Mouse (Mus musculus) ES-Bruce4 (cell line): ENCODE data around the gene Cpsf2.

ENCODE experiments used
- CTCF ChIP-seq: IDR thresholded peaks from one replicate; pipeline ENCODE4 v1.8.1; 2011; ENCODE audit warnings: low read depth, low read length
- POLR2A ChIP-seq: IDR thresholded peaks from one replicate; pipeline ENCODE4 v1.8.1; 2011; ENCODE audit warnings: low read length; ENCODE audit not compliant: insufficient read depth

DNA sequence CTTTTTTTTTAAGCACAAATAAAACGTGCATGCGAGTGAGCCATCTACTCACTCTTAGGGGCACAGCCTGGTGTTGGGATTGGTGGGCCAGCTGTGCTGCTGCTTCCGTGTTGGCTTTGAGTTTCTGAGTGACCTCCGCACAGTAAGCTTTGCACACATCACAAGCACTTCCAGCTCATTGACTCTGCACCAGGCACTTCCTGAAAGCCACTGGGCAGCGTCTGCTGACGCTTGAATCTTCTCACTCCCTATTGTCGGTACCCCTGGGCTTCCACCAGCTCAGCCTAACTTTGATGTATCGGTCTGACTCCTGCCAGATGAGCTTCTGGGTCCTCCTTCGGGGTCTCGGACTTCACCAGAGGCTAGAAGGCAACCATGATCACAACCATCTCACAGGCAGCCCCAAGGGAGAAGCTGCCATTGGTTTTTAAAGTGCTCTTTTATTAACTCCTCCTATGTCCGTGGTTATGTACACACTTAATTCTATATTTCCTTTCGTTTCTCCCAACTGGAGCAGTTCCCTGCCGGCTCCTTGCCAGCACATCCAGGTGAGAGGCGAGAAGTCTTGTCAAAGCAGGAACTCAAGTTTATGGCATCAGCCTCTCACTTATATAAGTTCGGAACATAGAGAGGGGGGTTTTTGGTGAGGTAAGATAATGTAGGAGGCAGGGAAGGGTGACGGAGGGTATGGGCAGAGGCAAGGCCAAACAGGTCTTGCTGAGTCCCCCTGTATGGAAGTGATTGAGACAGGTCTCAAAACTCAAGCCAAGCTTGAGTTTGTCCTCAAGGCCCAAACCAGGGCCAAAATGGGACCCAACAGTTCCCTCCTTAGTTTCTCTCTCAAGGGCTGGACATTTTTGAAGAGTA is 32.6 kb downstream of the Cpsf2 start:
- TF ChIP-seq POLR2A (no peak), CTCF (no peak)
